Mouse (Mus musculus): ENCODE measurements around the gene 2610028H24Rik. TPM values are rescaled to one million over a fixed set of nuclear protein-coding genes. Genes with fewer than 3 reads are reported as not detected.
A peak's percentile ranks its signal among the peaks of the same experiment; 100 is the strongest.

The 2610028H24Rik gene
- polyA plus RNA-seq, 1 experiment from 2014 or later, result 2.2 TPM

DNA sequence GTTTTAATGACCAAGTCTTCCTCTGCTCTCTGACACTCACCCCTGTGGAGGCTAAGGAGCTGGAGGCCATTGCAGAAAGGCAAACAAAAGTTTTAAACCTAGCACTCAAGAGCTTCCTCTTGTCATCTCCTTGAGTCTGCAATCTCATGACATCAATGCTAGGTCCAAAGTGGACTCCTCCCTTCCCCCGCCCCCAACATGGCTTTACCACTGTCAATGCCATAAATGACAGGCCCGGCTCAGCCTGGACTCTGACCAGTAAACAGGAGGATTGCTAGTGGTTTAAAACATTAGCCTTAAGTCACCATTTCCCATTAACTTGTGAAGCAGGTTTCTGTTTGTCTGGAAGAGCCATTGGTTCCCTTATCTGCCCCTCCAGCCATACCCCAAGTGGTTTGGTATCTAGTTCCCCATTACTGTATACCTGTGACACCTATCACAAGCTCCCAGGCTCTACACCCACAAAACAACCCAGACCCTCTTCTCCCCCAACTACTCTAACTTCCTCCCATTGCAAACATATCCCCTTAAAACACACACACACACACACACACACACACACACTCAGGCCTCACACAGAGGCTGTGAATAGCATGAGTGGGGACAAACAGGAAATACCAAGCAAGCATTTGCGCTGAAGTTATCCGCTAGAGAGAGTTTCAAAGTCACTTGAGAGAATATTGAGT is 2.7 kb upstream of the 2610028H24Rik start:
- no peak for ATAC-seq (ENCODE audit: low read depth)
- WGBS, result 73% methylated on average over 4 of the region's 4 CpGs

GRCm38 (mm10) chr10:76447406-76448229 is 1.3 kb upstream of the 2610028H24Rik start:
- WGBS, result 68% methylated on average over 15 of the region's 15 CpGs
- no peak for ATAC-seq (ENCODE audit: low read depth)

More for the DNA sequence above, 2.7 kb upstream of the 2610028H24Rik start:
- Histone ChIP-seq H3K9ac (ENCODE audit: low read depth, low read length) (no peak overlapping the region), H3K27ac (replicated peaks; ENCODE audit: low read depth, low read length) (no peak overlapping the region), H3K4me1 (ENCODE audit: control insufficient read depth, insufficient read depth, low read length) (peaks cover 5% of the 10 kb centered on the region; the same call in 1 of the 2 replicates), H3K27me3 (replicated peaks; ENCODE audit: control insufficient read depth, insufficient read depth, low read length) (no peaks in the 10 kb centered on the region), H3K4me3 (ENCODE audit: low read depth, low read length) (no peak overlapping the region), H3K9me3 (ENCODE audit: control insufficient read depth, low read length) (no peaks in the 10 kb centered on the region), H3K4me2 (ENCODE audit: low read depth, low read length) (no peak overlapping the region), H3K36me3 (ENCODE audit: control insufficient read depth, insufficient read depth, low read length) (no peaks in the 10 kb centered on the region)
- peak; percentile 23 for DNase-seq (ENCODE audit: low spot score)

DNA sequence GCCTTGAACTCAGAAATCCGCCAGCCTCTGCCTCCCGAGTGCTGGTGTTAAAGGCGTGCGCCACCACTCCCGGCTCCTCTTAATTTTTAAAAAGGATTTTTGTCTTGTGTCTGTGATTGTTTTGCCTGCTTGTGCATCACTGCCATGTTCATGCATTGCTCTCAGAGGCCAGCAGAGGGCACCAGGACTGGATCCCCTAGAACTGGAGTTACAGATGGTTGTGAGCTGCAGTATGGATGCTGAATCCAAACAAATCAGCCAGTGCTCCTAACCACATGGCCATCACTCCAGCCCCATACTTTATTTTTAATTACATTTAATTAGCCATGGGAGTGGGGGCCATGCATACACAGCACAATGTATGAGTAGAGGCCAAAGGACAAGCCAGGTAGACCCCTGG is 6.4 kb downstream of the 2610028H24Rik start:
- H3K4me1 ChIP-seq (ENCODE audit: control insufficient read depth, insufficient read depth, low read length), result no peaks in the 10 kb centered on the region
- H3K36me3 ChIP-seq (ENCODE audit: control insufficient read depth, insufficient read depth, low read length), result no peaks in the 10 kb centered on the region
- 0 out of 2 replicates have a peak, but pooled peaks cover 9% of the 10 kb centered on the region for H3K9me3 ChIP-seq (ENCODE audit: control insufficient read depth, low read length)
- no peak overlapping the region for H3K4me3 ChIP-seq (ENCODE audit: low read depth, low read length)
- H3K4me2 ChIP-seq (ENCODE audit: low read depth, low read length), result no peak overlapping the region
- no peak overlapping the region for H3K9ac ChIP-seq (ENCODE audit: low read depth, low read length)
- WGBS, result 42% methylated on average over 5 of the region's 5 CpGs
- no peak overlapping the region for H3K27ac ChIP-seq (replicated peaks; ENCODE audit: low read depth, low read length)
- DNase-seq (ENCODE audit: low spot score) (peak; percentile 31), ATAC-seq (ENCODE audit: low read depth) (no peak)
- no peaks in the 10 kb centered on the region for H3K27me3 ChIP-seq (replicated peaks; ENCODE audit: control insufficient read depth, insufficient read depth, low read length)

More at GRCm38 (mm10) chr10:76447406-76448229, 1.3 kb upstream of the 2610028H24Rik start:
- no peak overlapping the region for H3K27ac ChIP-seq (replicated peaks; ENCODE audit: low read depth, low read length)
- H3K9ac ChIP-seq (ENCODE audit: low read depth, low read length), result no peak overlapping the region
- no peak overlapping the region for H3K4me2 ChIP-seq (ENCODE audit: low read depth, low read length)
- no peaks in the 10 kb centered on the region for H3K36me3 ChIP-seq (ENCODE audit: control insufficient read depth, insufficient read depth, low read length)
- H3K4me1 ChIP-seq (ENCODE audit: control insufficient read depth, insufficient read depth, low read length), result no peaks in the 10 kb centered on the region
- no peak overlapping the region for H3K4me3 ChIP-seq (ENCODE audit: low read depth, low read length)
- H3K9me3 ChIP-seq (ENCODE audit: control insufficient read depth, low read length), result no peaks in the 10 kb centered on the region
- peak; percentile 35 for DNase-seq (ENCODE audit: low spot score)
- no peaks in the 10 kb centered on the region for H3K27me3 ChIP-seq (replicated peaks; ENCODE audit: control insufficient read depth, insufficient read depth, low read length)

GRCm38 (mm10) chr10:76461255-76461654 is 12.4 kb downstream of the 2610028H24Rik start:
- Histone ChIP-seq H3K4me2 (ENCODE audit: low read depth, low read length) (no peak overlapping the region), H3K27me3 (replicated peaks; ENCODE audit: control insufficient read depth, insufficient read depth, low read length) (no peaks in the 10 kb centered on the region), H3K4me1 (ENCODE audit: control insufficient read depth, insufficient read depth, low read length) (no peaks in the 10 kb centered on the region), H3K9me3 (ENCODE audit: control insufficient read depth, low read length) (0 out of 2 replicates have a peak, but pooled peaks cover 9% of the 10 kb centered on the region), H3K9ac (ENCODE audit: low read depth, low read length) (no peak overlapping the region), H3K4me3 (ENCODE audit: low read depth, low read length) (no peak overlapping the region), H3K36me3 (ENCODE audit: control insufficient read depth, insufficient read depth, low read length) (peaks cover 6% of the 10 kb centered on the region; the same call in 1 of the 2 replicates), H3K27ac (replicated peaks; ENCODE audit: low read depth, low read length) (no peak overlapping the region)
- no peak for ATAC-seq (ENCODE audit: low read depth)
- no peak for DNase-seq (ENCODE audit: low spot score)
- WGBS, result 71% methylated on average over 1 of the region's 1 CpGs

GRCm38 (mm10) chr10:76462312-76462711 is 13.4 kb downstream of the 2610028H24Rik start:
- no peak overlapping the region for H3K9ac ChIP-seq (ENCODE audit: low read depth, low read length)
- H3K4me1 ChIP-seq (ENCODE audit: control insufficient read depth, insufficient read depth, low read length), result no peaks in the 10 kb centered on the region
- DNase-seq (ENCODE audit: low spot score) (no peak), ATAC-seq (ENCODE audit: low read depth) (no peak)
- 87% methylated on average over 7 of the region's 7 CpGs for WGBS
- H3K4me2 ChIP-seq (ENCODE audit: low read depth, low read length), result no peak overlapping the region
- no peaks in the 10 kb centered on the region for H3K27me3 ChIP-seq (replicated peaks; ENCODE audit: control insufficient read depth, insufficient read depth, low read length)
- H3K36me3 ChIP-seq (ENCODE audit: control insufficient read depth, insufficient read depth, low read length), result peaks cover 6% of the 10 kb centered on the region; the same call in 1 of the 2 replicates
- H3K4me3 ChIP-seq (ENCODE audit: low read depth, low read length), result no peak overlapping the region
- no peak overlapping the region for H3K27ac ChIP-seq (replicated peaks; ENCODE audit: low read depth, low read length)
- 0 out of 2 replicates have a peak, but pooled peaks cover 9% of the 10 kb centered on the region for H3K9me3 ChIP-seq (ENCODE audit: control insufficient read depth, low read length)

GRCm38 (mm10) chr10:76462721-76463120 is 13.8 kb downstream of the 2610028H24Rik start:
- Histone ChIP-seq H3K4me2 (ENCODE audit: low read depth, low read length) (no peak overlapping the region), H3K9ac (ENCODE audit: low read depth, low read length) (no peak overlapping the region), H3K36me3 (ENCODE audit: control insufficient read depth, insufficient read depth, low read length) (peaks cover 6% of the 10 kb centered on the region; the same call in 1 of the 2 replicates), H3K9me3 (ENCODE audit: control insufficient read depth, low read length) (0 out of 2 replicates have a peak, but pooled peaks cover 9% of the 10 kb centered on the region), H3K4me3 (ENCODE audit: low read depth, low read length) (no peak overlapping the region), H3K27ac (replicated peaks; ENCODE audit: low read depth, low read length) (no peak overlapping the region), H3K4me1 (ENCODE audit: control insufficient read depth, insufficient read depth, low read length) (no peaks in the 10 kb centered on the region), H3K27me3 (replicated peaks; ENCODE audit: control insufficient read depth, insufficient read depth, low read length) (no peaks in the 10 kb centered on the region)
- 84% methylated on average over 6 of the region's 6 CpGs for WGBS
- no peak for DNase-seq (ENCODE audit: low spot score)
- ATAC-seq (ENCODE audit: low read depth), result no peak

DNA sequence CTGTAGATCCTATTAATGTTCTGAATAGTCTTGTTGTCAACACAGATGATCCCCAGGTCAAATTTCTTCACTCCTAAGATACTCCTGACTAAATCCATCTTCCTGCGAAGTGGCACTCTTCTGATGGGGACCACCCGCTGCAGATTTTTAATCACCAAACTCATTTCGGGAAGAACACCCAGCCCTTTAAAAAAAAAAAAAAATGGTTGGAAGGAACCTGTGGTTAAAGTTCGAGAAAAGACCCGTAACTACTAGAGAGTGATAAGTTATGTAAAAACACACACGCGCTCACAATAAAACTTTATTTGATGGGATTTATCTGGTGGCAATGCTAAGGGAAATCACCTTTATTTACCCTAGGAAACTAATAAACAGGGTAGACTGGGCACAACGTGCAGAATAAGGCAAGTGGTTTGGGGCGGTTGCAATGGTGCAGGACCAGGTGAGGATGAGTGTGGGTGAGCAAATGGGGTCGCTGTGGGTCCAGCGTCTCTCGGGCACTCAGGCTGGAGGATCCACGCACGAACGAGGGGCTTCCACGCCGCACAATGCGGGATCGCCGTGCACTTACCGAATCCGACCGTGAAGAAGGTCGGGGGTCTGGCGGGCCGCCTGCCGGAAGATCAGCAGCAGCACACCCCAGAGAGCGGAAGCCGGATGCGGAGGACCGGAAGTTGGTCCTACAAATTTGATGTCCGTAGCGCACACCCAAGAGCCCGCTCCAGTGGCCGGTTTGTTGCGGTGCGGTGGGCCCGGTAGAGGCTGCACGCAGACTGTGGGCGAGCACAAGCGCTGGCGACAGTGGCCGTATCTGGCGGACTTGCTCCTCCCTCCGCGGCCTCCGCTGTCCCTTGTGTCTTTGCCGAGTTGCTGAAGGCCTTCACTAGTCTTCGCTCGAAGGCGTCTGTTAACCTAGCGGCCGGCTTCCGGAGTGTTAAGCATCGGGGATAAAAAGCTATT is 19.6 kb downstream of the 2610028H24Rik start, which contains the start of the genes Mcm3ap and Ybey:
Mcm3ap (plus strand) TSS at position 725 of the 960 bp plus-strand sequence.
Ybey (minus strand) TSS at position 912 of the 960 bp plus-strand sequence.
- H3K27ac ChIP-seq (replicated peaks; ENCODE audit: low read depth, low read length), result peak within 1 kb of the TSS; percentile 83
- H3K4me3 ChIP-seq (ENCODE audit: low read depth, low read length), result peak within 1 kb of the TSS; percentile 87
- no peaks in the 10 kb centered on the region for H3K4me1 ChIP-seq (ENCODE audit: control insufficient read depth, insufficient read depth, low read length)
- ATAC-seq (ENCODE audit: low read depth), result peak; percentile 97
- H3K9ac ChIP-seq (ENCODE audit: low read depth, low read length), result peak within 1 kb of the TSS; percentile 93
- H3K36me3 ChIP-seq (ENCODE audit: control insufficient read depth, insufficient read depth, low read length), result peaks cover 23% of the 10 kb centered on the region
- no peaks in the 10 kb centered on the region for H3K27me3 ChIP-seq (replicated peaks; ENCODE audit: control insufficient read depth, insufficient read depth, low read length)
- WGBS, result 1% methylated on average over 52 of the region's 55 CpGs
- peak within 1 kb of the TSS; percentile 70 for H3K4me2 ChIP-seq (ENCODE audit: low read depth, low read length)
- DNase-seq (ENCODE audit: low spot score), result peak; percentile 95
- H3K9me3 ChIP-seq (ENCODE audit: control insufficient read depth, low read length), result no peaks in the 10 kb centered on the region

- peaks cover 66% of the 10 kb centered on the region for H3K36me3 ChIP-seq (ENCODE audit: control insufficient read depth, insufficient read depth, low read length)
These were observed 24.9 kb downstream of the 2610028H24Rik start for GRCm38 (mm10) chr10:76473759-76474158.

More at GRCm38 (mm10) chr10:76473759-76474158, 24.9 kb downstream of the 2610028H24Rik start:
- Histone ChIP-seq H3K9me3 (ENCODE audit: control insufficient read depth, low read length) (no peaks in the 10 kb centered on the region), H3K9ac (ENCODE audit: low read depth, low read length) (no peak overlapping the region), H3K4me2 (ENCODE audit: low read depth, low read length) (no peak overlapping the region), H3K27ac (replicated peaks; ENCODE audit: low read depth, low read length) (no peak overlapping the region), H3K27me3 (replicated peaks; ENCODE audit: control insufficient read depth, insufficient read depth, low read length) (no peaks in the 10 kb centered on the region), H3K4me1 (ENCODE audit: control insufficient read depth, insufficient read depth, low read length) (no peaks in the 10 kb centered on the region), H3K4me3 (ENCODE audit: low read depth, low read length) (no peak overlapping the region)
- ATAC-seq (ENCODE audit: low read depth) (no peak), DNase-seq (ENCODE audit: low spot score) (no peak)
- WGBS, result 89% methylated on average over 5 of the region's 5 CpGs

Data from embryonic facial prominence, embryonic 14.5 days (tissue).